Mouse (Mus musculus) forebrain, embryonic 14.5 days (tissue): ENCODE results near the gene Anapc10. TPM values are rescaled to one million over a fixed set of nuclear protein-coding genes. Genes with fewer than 3 reads are reported as not detected.
A peak's percentile ranks its signal among the peaks of the same experiment; 100 is the strongest.

Experiments
- ATAC-seq: fragments of 200-750 bp; cut with Nextera tagmentation; 2 replicates; pipeline ENCODE4 v1.8.0; 2017; ENCODE audit warnings: mild to moderate bottlenecking, moderate library complexity
- DNase-seq: peaks from one replicate; pipeline ENCODE4 v3.0.0-alpha.2; 2015; ENCODE audit warnings: low spot score
- H3K27ac ChIP-seq: fragments of 300-500 bp; sonication (generic); 2 replicates; pipeline ENCODE4 v1.5.1; 2014; ENCODE audit warnings: low read depth, mild to moderate bottlenecking, control low read depth, low read length, moderate library complexity
- H3K27me3 ChIP-seq: fragments of 300-500 bp; sonication (generic); replicated peaks from 2 replicates; pipeline ENCODE4 v1.6.1; 2014; ENCODE audit warnings: low read length, control low read depth, mixed read lengths; ENCODE audit not compliant: control insufficient read depth, insufficient read depth
- H3K36me3 ChIP-seq: fragments of 300-500 bp; sonication (generic); 2 replicates; pipeline ENCODE4 v1.6.1; 2014; ENCODE audit warnings: low read length, control low read depth; ENCODE audit not compliant: control insufficient read depth, insufficient read depth
- H3K4me1 ChIP-seq: fragments of 300-500 bp; sonication (generic); 2 replicates; pipeline ENCODE4 v1.6.1; 2014; ENCODE audit warnings: antibody characterized with exemption, low read length, control low read depth; ENCODE audit not compliant: control insufficient read depth, insufficient read depth
- H3K4me2 ChIP-seq: fragments of 300-500 bp; sonication (generic); 2 replicates; pipeline ENCODE4 v1.6.1; 2014; ENCODE audit warnings: mild to moderate bottlenecking, control low read depth, low read length
- H3K4me3 ChIP-seq: fragments of 300-500 bp; sonication (generic); 2 replicates; pipeline ENCODE4 v1.5.1; 2014; ENCODE audit warnings: low read depth, low read length, control low read depth
- H3K9ac ChIP-seq: fragments of 300-500 bp; sonication (generic); 2 replicates; pipeline ENCODE4 v1.6.1; 2014; ENCODE audit warnings: mild to moderate bottlenecking, low read length, control low read depth, moderate library complexity
- H3K9me3 ChIP-seq: fragments of 300-500 bp; sonication (generic); replicated peaks from 2 replicates; pipeline ENCODE4 v1.6.1; 2016; ENCODE audit warnings: low read length, control low read depth, mixed read lengths; ENCODE audit not compliant: control insufficient read depth
- WGBS: fragments of 180-500 bp; shearing (Covaris S2); extraction: QIAGEN DNeasy Blood & Tissue Kit; methylation state at CpG from one replicate; pipeline ENCODE4 v1.1.7; 2014; 5-methylcytosine and 5-hydroxymethylcytosine counted together
- polyA plus RNA-seq: library from polyadenylated mRNA; unstranded; fragments of >200 nt; fragmentation: Nextera tagmentation; extraction: Ambion mirVana; gene quantifications from 2 replicates; pipeline ENCODE4 v1.2.1, GENCODE M21; 2014

Anapc10 gene
- polyA plus RNA-seq, 1 experiment from 2014 or later, result 53.5 TPM

DNA sequence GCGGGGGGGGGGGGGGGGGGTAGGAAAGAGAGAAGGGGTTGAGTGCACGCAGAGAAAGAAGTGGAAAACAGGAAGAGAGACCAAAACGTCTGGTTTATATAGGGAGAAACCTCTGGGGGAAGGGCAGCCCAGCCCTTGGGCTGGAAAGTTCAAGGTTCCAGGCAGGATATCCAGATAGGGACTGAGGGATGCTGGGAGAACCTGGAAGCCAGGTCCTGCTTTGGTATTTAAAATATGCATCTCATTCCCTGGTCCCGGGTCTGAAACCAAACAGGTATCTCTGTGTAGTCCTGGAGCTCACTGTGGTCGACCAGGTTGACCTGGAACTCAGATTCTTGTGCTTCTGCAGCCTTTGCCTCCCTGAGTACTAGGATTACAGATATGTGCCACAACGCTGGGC is 1.1 kb downstream of the Anapc10 start:
- Histone ChIP-seq H3K27ac (no peak overlapping the region), H3K36me3 (peaks cover 14% of the 10 kb centered on the region), H3K9me3 (no peaks in the 10 kb centered on the region), H3K9ac (no peak overlapping the region), H3K4me1 (peaks cover 4% of the 10 kb centered on the region; the same call in 1 of the 2 replicates), H3K4me3 (no peak overlapping the region; the same call in 1 of the 2 replicates), H3K4me2 (peak overlapping the region; percentile 52; the same call in 1 of the 2 replicates), H3K27me3 (no peaks in the 10 kb centered on the region)
- no peak for DNase-seq
- WGBS, result 50% methylated on average over 6 of the region's 6 CpGs
- ATAC-seq, result no peak

DNA sequence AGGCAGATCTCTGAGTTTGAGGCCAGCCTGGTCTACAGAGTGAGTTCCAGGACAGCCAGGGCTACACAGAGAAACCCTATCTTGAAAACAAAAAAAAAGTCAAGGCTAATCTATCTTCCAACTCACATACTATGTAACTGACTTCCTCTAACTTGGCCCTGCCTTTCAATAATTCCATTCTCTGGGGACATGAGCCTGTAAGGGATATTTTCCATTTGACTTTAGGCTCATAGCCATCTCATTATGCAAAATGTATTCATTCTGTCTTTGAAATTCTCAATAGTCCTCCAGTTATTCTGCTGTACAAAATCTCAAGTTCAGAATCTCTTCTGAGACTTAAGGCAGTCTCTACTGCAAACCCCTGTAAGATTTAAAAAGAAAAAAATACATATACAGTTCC is 9.9 kb downstream of the Anapc10 start:
- no peak overlapping the region for H3K4me3 ChIP-seq
- no peaks in the 10 kb centered on the region for H3K27me3 ChIP-seq
- no peak for ATAC-seq
- no peaks in the 10 kb centered on the region for H3K4me1 ChIP-seq
- H3K9ac ChIP-seq, result no peak overlapping the region
- no peak overlapping the region for H3K4me2 ChIP-seq
- H3K9me3 ChIP-seq, result no peaks in the 10 kb centered on the region
- H3K27ac ChIP-seq, result no peak overlapping the region
- DNase-seq, result no peak
- H3K36me3 ChIP-seq, result peaks cover 39% of the 10 kb centered on the region

DNA sequence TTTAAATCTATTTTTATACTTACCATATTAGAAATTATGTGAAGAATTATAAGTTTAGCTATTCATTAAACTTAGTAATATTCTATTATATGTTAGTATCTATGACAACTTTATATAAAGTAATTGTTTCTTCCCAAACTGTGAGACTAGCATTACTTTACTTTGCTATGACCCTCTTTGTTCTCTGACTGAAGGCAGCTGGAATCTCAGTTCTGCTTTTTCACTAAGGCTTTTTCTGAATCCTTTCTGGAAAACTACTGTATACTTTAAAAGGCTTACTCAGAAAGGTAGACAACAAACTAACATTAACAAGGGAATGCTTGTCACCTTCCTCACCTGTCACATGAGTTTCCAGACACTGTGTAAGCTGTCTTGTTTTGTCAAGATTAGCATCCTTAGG is 11.7 kb downstream of the Anapc10 start:
- no peak overlapping the region for H3K27ac ChIP-seq
- DNase-seq, result no peak
- no peak overlapping the region for H3K4me3 ChIP-seq
- H3K27me3 ChIP-seq, result no peaks in the 10 kb centered on the region
- no peaks in the 10 kb centered on the region for H3K9me3 ChIP-seq
- H3K4me2 ChIP-seq, result no peak overlapping the region
- no peaks in the 10 kb centered on the region for H3K4me1 ChIP-seq
- no peak for ATAC-seq
- H3K36me3 ChIP-seq, result peaks cover 36% of the 10 kb centered on the region; the same call in 1 of the 2 replicates
- no peak overlapping the region for H3K9ac ChIP-seq

DNA sequence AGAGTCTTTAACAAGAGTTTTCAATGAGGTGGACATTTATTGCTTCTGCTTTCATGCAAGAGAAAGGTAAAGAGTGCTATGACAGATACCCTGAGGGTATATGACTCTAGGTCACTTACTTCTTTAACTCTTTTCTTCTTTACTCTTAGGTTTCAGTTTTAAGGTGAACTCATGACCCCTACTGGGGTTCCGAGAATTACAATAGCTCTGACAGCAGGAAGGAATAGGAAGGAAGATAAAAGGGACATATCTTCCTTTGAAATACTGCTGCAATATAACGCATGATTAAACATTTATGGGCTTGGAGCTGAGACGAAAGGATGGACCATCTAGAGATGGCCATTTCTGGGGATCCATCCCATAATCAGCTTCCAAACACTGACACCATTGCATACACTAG is 13.0 kb downstream of the Anapc10 start:
- no peak overlapping the region for H3K27ac ChIP-seq
- no peak for ATAC-seq
- H3K4me1 ChIP-seq, result no peaks in the 10 kb centered on the region
- H3K4me2 ChIP-seq, result no peak overlapping the region
- 58% methylated on average over 3 of the region's 3 CpGs for WGBS
- H3K9me3 ChIP-seq, result no peaks in the 10 kb centered on the region
- no peak overlapping the region for H3K4me3 ChIP-seq
- no peak overlapping the region for H3K9ac ChIP-seq
- H3K36me3 ChIP-seq, result peaks cover 37% of the 10 kb centered on the region
- H3K27me3 ChIP-seq, result no peaks in the 10 kb centered on the region
- no peak for DNase-seq

DNA sequence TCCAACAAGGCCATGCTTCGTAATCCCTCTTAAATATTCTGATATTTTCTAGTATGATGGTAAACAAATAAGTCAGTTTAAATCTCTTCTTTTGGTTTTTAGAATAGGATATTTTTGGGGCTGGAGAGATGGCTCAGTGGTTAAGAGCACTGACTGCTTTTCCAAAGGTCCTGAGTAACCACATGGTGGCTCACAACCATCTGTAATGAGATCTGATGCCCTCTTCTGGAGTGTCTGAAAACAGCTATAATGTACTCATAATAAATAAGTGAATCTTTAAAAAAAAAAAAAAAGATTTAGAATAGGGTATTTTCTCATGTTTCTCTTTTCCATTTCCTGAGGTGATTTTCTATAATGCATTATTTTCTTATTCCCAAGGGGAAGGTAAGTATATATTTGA is 16.3 kb downstream of the Anapc10 start:
- Histone ChIP-seq H3K9ac (no peak overlapping the region), H3K27me3 (no peaks in the 10 kb centered on the region), H3K4me3 (no peak overlapping the region), H3K4me1 (no peaks in the 10 kb centered on the region), H3K4me2 (no peak overlapping the region), H3K9me3 (no peaks in the 10 kb centered on the region), H3K27ac (no peak overlapping the region), H3K36me3 (peaks cover 29% of the 10 kb centered on the region)
- no peak for ATAC-seq
- peak; percentile 11 for DNase-seq
- 97% methylated on average over 1 of the region's 1 CpGs for WGBS

DNA sequence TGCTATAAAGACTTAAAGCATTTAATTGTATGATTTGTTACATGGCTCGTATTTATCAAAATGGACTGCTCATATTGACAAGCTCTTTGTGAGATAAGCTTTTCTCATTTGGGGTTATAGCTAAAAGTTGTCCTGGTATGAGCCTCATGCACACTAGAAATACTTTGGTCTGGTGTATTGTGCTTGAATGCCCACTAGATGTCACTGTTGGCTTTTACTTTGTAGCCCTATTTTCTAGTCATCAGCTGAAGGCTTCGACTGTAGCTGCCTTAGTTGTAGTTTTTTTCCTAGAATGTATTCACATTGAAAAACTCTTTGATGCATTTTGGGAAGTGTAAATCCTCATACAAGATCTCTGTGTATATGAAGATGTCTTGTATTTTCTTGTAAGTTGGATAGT is 22.7 kb downstream of the Anapc10 start:
- Histone ChIP-seq H3K9ac (no peak overlapping the region), H3K4me2 (no peak overlapping the region), H3K4me1 (no peaks in the 10 kb centered on the region), H3K27me3 (no peaks in the 10 kb centered on the region), H3K27ac (no peak overlapping the region), H3K36me3 (peaks cover 19% of the 10 kb centered on the region), H3K4me3 (no peak overlapping the region), H3K9me3 (no peaks in the 10 kb centered on the region)
- ATAC-seq (peak; percentile 44), DNase-seq (peak; percentile 85)
- WGBS, result 20% methylated on average over 2 of the region's 2 CpGs

DNA sequence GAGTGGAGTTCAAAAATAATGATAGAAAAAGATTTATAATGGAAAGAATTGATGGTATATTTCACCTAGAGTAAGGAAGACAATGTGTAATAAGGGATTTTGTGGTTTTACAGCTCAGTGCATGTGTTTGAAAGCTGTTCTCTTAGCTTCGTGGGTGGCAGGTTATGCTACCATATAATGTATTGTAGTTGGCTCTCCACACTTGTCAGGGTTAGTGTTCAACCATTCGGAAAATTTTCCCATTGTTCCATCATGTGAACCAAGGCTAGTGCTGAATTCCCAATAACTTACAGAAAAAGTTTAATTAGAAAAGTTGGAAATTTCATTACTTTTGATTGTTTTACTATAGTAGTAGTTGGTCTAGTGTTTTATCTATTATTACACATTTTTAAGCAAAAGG is 36.6 kb downstream of the Anapc10 start:
- H3K36me3 ChIP-seq, result no peaks in the 10 kb centered on the region; the same call in 1 of the 2 replicates
- no peak overlapping the region for H3K9ac ChIP-seq
- no peak for ATAC-seq
- H3K27ac ChIP-seq, result no peak overlapping the region
- peaks cover 3% of the 10 kb centered on the region; the same call in 1 of the 2 replicates for H3K4me1 ChIP-seq
- no peak overlapping the region for H3K4me2 ChIP-seq
- no peaks in the 10 kb centered on the region for H3K9me3 ChIP-seq
- no peak for DNase-seq
- 35% methylated on average over 2 of the region's 2 CpGs for WGBS
- no peaks in the 10 kb centered on the region for H3K27me3 ChIP-seq
- no peak overlapping the region for H3K4me3 ChIP-seq

DNA sequence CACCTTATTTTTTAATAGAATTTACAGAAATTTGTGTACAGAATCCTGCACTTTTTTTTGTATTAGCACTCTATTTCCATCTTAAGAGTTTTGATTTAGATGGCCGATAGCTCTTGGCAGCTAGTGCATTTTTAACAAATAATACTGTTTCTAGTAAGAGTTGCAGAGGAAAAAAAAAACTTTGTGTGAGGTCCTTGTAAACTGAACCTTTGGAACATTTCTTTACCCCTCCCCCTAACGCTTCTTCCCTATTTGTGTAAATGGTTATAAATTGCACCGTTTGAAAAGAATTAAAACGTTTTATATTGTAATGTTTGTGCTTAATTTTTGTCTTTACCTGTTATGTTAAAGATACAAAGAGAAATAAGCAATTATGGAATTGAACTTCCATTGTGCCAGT is 37.0 kb downstream of the Anapc10 start:
- DNase-seq (no peak), ATAC-seq (no peak)
- no peak overlapping the region for H3K9ac ChIP-seq
- no peak overlapping the region for H3K27ac ChIP-seq
- H3K27me3 ChIP-seq, result no peaks in the 10 kb centered on the region
- H3K4me1 ChIP-seq, result peaks cover 3% of the 10 kb centered on the region; the same call in 1 of the 2 replicates
- no peak overlapping the region for H3K4me3 ChIP-seq
- WGBS, result 58% methylated on average over 4 of the region's 4 CpGs
- no peaks in the 10 kb centered on the region for H3K9me3 ChIP-seq
- H3K4me2 ChIP-seq, result no peak overlapping the region
- H3K36me3 ChIP-seq, result no peaks in the 10 kb centered on the region; the same call in 1 of the 2 replicates

DNA sequence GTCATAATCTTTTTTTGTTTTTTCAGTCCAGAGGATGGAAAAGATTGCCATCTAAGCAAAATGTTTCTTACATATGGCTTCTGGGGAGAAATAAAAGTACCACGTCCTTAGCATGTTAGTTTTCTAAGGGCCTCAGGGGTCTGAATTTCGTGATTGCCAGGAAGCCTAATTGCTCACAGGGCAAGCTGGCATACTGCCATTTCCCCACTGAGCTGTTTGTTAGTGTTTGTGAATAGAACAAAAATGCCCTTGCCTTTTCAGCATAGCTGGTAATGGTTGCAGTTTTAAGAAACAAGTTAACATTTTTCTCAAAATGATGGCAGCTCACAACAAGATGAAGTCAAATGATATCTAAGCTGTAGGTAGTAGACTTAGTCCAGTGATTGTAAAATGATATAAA is 38.7 kb downstream of the Anapc10 start:
- H3K9ac ChIP-seq, result no peak overlapping the region
- no peaks in the 10 kb centered on the region for H3K9me3 ChIP-seq
- H3K27ac ChIP-seq, result no peak overlapping the region
- H3K4me3 ChIP-seq, result no peak overlapping the region
- 7% methylated on average over 2 of the region's 2 CpGs for WGBS
- peaks cover 3% of the 10 kb centered on the region; the same call in 1 of the 2 replicates for H3K4me1 ChIP-seq
- peak; percentile 88 for DNase-seq
- H3K27me3 ChIP-seq, result no peaks in the 10 kb centered on the region
- H3K36me3 ChIP-seq, result no peaks in the 10 kb centered on the region; the same call in 1 of the 2 replicates
- no peak overlapping the region for H3K4me2 ChIP-seq
- ATAC-seq, result peak; percentile 68; the same call in 1 of the 2 replicates
